Mouse (Mus musculus) erythroblast, embryonic 14.5 days (primary cell): ENCODE measurements around the gene Mcub.

Experiments used
- GATA1 ChIP-seq: IDR thresholded peaks from 2 replicates; pipeline ENCODE4 v1.6.1; 2012; ENCODE audit warnings: low read length, inconsistent platforms, mixed read lengths
- TAL1 ChIP-seq: IDR thresholded peaks from 3 replicates; pipeline ENCODE4 v1.6.1; 2012; ENCODE audit warnings: low read length, inconsistent platforms, mixed read lengths

DNA sequence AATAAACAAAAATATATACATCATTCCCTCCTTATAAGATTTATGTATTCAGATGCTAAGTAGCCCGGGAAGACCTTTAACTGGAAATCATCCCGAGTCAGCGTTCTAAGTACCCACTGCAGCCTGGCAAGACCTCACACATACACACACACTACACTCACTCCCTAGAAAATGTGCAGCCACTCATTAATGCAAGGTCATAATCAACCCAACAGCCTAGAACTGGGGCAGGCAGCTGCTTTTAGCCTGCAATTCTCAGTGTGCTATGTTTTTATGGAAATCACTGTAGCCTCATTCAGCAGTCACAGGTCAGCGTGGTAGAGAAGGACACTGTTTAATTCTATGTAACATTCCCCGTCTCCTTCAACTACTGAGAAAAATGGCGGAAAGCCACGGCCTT, 36.1 kb upstream of the Mcub start:
- TF ChIP-seq GATA1 (no peak), TAL1 (no peak)
